9 mouse cellular contexts compared by ENCODE assay signal in the genomic region with DNA sequence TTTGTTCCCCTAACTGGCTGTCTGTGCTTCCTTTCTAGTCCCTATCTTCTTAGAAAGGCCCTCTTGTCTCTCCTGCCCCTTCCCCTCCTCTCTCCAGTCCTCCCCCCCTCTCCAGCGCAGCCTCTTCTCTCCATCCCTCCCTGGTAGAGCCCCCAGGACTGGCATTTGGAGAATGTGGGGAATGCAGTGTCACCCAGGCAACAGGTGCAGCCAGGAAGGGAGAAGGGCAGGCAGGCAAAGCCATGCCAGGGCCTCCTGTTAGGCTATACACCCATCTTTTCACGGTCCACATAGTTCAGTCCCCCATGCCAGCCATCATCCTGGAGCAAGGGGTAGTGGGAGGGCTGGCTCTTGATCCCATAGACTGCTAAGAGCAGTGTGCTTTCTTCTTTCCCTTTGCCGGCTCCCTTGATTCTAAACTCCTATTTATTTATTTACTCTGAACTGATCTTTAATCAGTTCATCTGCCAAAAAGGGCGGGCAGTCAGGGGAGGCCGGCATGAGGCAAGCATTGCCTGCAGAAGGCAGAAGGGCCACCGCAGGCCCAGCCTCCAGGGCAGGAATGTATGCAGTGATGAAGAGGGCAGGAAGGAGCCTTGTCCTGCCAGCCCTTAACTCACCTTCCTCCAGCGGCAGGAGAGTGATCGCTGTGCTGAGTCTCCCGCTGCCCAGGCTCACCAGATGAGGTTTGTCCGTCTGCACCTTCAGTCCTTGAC. TPM values are rescaled to one million over a fixed set of nuclear protein-coding genes. Genes with fewer than 3 reads are reported as not detected.
DNase-seq lines count a peak whose midpoint lies in the region; ATAC-seq lines count a peak whose summit lies in the region.
"Had no signal": no experiment of that assay in that cellular context is flagged by ENCODE, and none has a peak within 500 bp of the region (broad histone marks: within the 10 kb centered on the region; RNA-seq: fewer than 3 reads in every experiment).

No protein-coding gene starts in this region.

- H3K27me3 ChIP-seq in forebrain, embryonic 15.5 days, result no peaks in the 10 kb centered on the region
- H3K27me3 ChIP-seq in neural tube, embryonic 13.5 days, result no peaks in the 10 kb centered on the region

- no peaks in the 10 kb centered on the region for H3K9me3 ChIP-seq in forebrain, embryonic 15.5 days
- H3K9me3 ChIP-seq in neural tube, embryonic 13.5 days, result no peaks in the 10 kb centered on the region

- no peak overlapping the region for H3K9ac ChIP-seq in forebrain, embryonic 15.5 days (replicated peaks)
- H3K9ac ChIP-seq in neural tube, embryonic 13.5 days, result no peak overlapping the region

- ATAC-seq in forebrain, embryonic 15.5 days (replicated peaks), result no peak
- ATAC-seq in neural tube, embryonic 13.5 days (ENCODE audit: low read depth), result peak; percentile 36; the same call in 1 of the 2 replicates

- no peaks in the 10 kb centered on the region for H3K36me3 ChIP-seq in forebrain, embryonic 15.5 days
- no peaks in the 10 kb centered on the region for H3K36me3 ChIP-seq in neural tube, embryonic 13.5 days

- 39% methylated on average over 10 of the region's 10 CpGs for WGBS in forebrain, embryonic 15.5 days
- 51% methylated on average over 10 of the region's 10 CpGs for WGBS in neural tube, embryonic 13.5 days

- H3K4me3 ChIP-seq in forebrain, embryonic 15.5 days, result no peak overlapping the region
- no peak overlapping the region for H3K4me3 ChIP-seq in neural tube, embryonic 13.5 days

- 0 out of 2 replicates have a peak overlapping the region, but pooled peaks have one; percentile 1 for H3K27ac ChIP-seq in forebrain, embryonic 15.5 days (replicated peaks)
- H3K27ac ChIP-seq in neural tube, embryonic 13.5 days (replicated peaks), result peak overlapping the region; percentile 49

- no peak overlapping the region for H3K4me2 ChIP-seq in forebrain, embryonic 15.5 days (replicated peaks)
- no peak overlapping the region for H3K4me2 ChIP-seq in neural tube, embryonic 13.5 days

- peaks cover 43% of the 10 kb centered on the region for H3K4me1 ChIP-seq in forebrain, embryonic 15.5 days
- H3K4me1 ChIP-seq in neural tube, embryonic 13.5 days (replicated peaks), result peaks cover 62% of the 10 kb centered on the region

- DNase-seq in lung, postnatal 36 days, result peak; percentile 38
- DNase-seq in lung, adult 18-20 months, result no peak
- peak; percentile 79 for DNase-seq in kidney, adult 9 months
- no peak for DNase-seq in adrenal gland, postnatal 14 days
- DNase-seq in urinary bladder, postnatal 4 days (ENCODE audit: low spot score in 2 of 2), result no peak

RNA-seq across cellular contexts. Expression of gene Phldb1, which starts 8.4 kb away (rescaled TPM):
- polyA plus RNA-seq in forebrain, embryonic 15.5 days (2015; fragmentation: Nextera tagmentation; extraction: Ambion mirVana), result 46.4 and 50.0 TPM in 2 replicates
- polyA plus RNA-seq in neural tube, embryonic 13.5 days (2015; fragmentation: Nextera tagmentation; extraction: Ambion mirVana), result 42.5 and 43.7 TPM in 2 replicates
- total RNA-seq in adrenal gland, postnatal 14 days (2021), result 45.1 and 60.5 TPM in 2 replicates

RNA-seq across cellular contexts. Expression of gene Arcn1, which starts 41.1 kb away (rescaled TPM):
- 134 and 139 TPM in 2 replicates for polyA plus RNA-seq in forebrain, embryonic 15.5 days (2015; fragmentation: Nextera tagmentation; extraction: Ambion mirVana)
- 147 and 168 TPM in 2 replicates for polyA plus RNA-seq in neural tube, embryonic 13.5 days (2015; fragmentation: Nextera tagmentation; extraction: Ambion mirVana)
- 160 and 166 TPM in 2 replicates for total RNA-seq in adrenal gland, postnatal 14 days (2021)

RNA-seq across cellular contexts. Expression of gene Ift46, which starts 41.1 kb away (rescaled TPM):
- 174 and 179 TPM in 2 replicates for polyA plus RNA-seq in forebrain, embryonic 15.5 days (2015; fragmentation: Nextera tagmentation; extraction: Ambion mirVana)
- polyA plus RNA-seq in neural tube, embryonic 13.5 days (2015; fragmentation: Nextera tagmentation; extraction: Ambion mirVana), result 172 and 174 TPM in 2 replicates
- 72.1 and 82.3 TPM in 2 replicates for total RNA-seq in adrenal gland, postnatal 14 days (2021)

RNA-seq across cellular contexts. Expression of gene Treh, which starts 53.6 kb away (rescaled TPM):
- polyA plus RNA-seq in forebrain, embryonic 15.5 days (2015; fragmentation: Nextera tagmentation; extraction: Ambion mirVana), result not detected in 2 replicates
- polyA plus RNA-seq in neural tube, embryonic 13.5 days (2015; fragmentation: Nextera tagmentation; extraction: Ambion mirVana), result not detected in 2 replicates
- not detected in 2 replicates for total RNA-seq in adrenal gland, postnatal 14 days (2021)
- total RNA-seq: hematopoietic stem cell, adult 5-6 weeks; left cerebral cortex, postnatal 14 days had no signal

Comparison
In these comparisons a context has a peak if more than half of its experiments do, and no peak if none do; other contexts are left out.
1. DNase-seq: peak in lung, postnatal 36 days (single experiment) and kidney, adult 9 months (single experiment); none in lung, adult 18-20 months (0 of 2), adrenal gland, postnatal 14 days (single experiment) and urinary bladder, postnatal 4 days (0 of 2).